Mouse (Mus musculus): Measurements from ENCODE around the gene Dnttip2.
"Not testable (repeated sequence)": the region's sequence is repeated elsewhere in the genome, so short reads cannot be mapped to it uniquely, and the experiment has no call there.

Gene Dnttip2

GRCm38 (mm10) chr3:122289344-122289743 is 15.2 kb downstream of the Dnttip2 start:
- DNase-seq (ENCODE audit: extremely low read depth, low read depth), result not testable (repeated sequence)

GRCm38 (mm10) chr3:122290696-122291095 is 16.5 kb downstream of the Dnttip2 start:
- peak; percentile 85 for DNase-seq (ENCODE audit: extremely low read depth, low read depth)

- DNase-seq (ENCODE audit: extremely low read depth, low read depth), result no peak
Measured at GRCm38 (mm10) chr3:122291828-122292227, 17.6 kb downstream of the Dnttip2 start.

DNA sequence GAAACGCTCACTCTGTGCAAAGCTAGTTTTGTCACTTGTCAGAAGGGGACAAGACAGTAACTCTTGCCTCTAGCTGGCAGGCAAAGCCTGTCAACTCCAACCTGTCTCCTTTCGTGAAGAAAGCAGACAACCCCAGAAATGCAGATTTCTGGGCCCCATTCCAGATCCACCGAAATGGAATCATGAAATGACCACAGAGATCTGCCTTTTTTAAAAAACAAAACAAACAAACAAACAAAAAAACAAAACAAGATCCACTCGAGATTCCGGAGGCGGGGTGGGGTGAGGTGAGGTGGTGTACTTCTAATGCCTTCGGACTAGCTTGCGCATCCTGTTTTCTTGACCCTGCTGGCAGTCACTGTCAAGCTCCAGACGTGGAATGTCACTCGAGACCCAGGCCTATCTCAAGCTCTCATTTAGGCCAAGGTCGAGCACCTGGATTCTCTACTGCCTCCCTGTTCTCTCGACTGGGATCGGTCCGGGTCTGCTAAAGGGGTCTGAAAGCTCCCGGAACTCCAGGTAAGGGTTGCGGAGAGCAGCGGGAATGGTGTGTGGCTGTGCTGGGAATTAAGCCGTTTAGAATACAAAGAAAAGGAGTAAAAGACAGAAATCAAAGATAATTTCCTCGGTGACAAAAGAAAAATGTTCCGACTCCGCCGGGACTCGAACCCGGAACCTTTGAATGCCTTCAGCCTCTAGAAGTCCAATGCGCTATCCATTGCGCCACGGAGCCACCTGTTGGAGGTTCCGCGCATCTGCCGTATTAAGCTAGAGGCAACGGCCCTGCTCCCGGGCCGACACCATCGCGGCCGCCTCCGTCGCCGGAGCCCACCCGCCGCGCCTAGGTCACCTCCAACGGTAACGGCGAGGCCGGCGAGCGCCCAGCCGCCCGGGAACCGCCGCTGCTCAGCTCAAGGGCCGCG is 18.4 kb downstream of the Dnttip2 start:
- DNase-seq (ENCODE audit: extremely low read depth, low read depth), result peak; percentile 59

DNA sequence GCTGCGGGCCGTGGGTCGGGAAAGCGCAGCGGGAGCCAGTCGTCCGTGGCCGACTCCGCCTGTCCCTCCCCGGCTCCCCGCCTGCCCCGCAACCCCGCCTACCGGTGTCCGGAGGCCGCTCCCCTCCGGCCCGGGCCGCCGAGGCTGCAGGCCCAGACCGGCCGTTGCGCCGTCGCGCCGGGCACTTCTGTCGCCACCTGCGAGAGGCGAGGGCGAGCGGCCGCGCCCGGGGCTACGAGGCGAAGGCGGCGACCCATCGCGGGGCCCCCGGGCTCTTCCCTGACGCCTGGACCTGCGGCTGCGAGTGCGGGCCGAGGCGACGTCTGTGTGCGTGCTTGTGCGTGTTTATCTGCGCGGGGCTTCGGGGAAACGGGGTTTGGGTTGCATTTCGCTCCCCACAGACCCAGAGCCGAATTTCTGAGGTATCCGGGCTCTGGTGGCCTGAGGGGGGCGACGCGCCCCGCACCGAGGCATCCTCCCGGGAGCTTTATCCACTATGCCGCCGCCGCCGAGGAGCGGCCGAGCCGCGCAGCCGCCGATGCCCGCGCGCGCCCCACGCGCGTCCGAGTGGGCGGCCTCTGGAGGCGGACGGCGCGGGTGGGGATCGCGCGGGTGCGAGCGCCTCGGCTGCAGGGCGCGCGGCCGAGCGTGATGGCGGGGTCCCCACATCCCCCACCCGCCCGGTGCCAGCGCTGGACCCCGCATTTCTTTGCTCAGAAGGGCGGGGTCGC is 19.2 kb downstream of the Dnttip2 start:
- no peak for DNase-seq (ENCODE audit: extremely low read depth, low read depth)

DNA sequence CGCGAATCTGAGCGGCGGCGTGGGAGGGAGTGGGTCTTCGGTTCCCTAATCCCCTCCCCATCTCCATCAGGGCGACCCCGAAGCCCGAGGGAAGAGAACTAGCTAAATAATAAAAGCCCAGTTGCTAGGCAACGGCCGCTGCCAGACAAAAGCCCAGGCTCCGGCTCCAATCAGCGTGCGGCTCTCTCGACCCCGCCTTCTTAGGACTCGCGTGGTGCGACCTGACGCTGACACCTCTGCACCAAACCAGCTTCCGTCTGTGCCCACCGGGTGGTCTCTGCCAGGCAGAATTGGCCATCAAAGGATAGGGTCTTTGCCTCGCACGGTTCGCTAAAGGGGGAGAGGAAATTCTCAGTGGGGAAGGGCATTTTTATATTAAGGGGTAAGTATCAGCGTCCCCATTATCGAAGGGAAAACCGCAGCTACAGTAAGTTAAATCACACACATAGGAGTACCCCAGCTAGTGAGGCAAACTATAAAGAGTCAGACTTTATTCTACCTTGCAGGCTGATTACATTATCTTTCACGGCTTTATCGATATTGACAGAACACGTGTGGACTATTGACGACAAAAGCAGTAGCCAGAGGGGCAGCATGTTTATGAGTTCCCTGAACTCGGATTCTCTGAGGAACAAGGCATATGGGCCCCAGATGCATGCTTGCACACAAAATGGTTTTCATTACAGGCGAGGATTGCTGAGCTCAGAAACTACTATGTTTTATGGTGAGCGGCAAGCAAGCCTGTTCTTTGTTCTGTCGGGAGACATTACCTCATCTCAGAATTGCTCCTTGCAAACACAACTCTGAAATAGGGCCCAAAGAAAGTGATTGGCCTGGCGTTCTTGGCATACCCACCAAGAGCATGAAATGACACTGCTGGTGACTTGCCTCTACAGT is 20.0 kb downstream of the Dnttip2 start, which contains the start of gene Bcar3:
Gene Bcar3, plus strand, starts transcription at position 183 of the 897 bp plus-strand sequence.
- peak; percentile 88 for DNase-seq (ENCODE audit: extremely low read depth, low read depth)

DNA sequence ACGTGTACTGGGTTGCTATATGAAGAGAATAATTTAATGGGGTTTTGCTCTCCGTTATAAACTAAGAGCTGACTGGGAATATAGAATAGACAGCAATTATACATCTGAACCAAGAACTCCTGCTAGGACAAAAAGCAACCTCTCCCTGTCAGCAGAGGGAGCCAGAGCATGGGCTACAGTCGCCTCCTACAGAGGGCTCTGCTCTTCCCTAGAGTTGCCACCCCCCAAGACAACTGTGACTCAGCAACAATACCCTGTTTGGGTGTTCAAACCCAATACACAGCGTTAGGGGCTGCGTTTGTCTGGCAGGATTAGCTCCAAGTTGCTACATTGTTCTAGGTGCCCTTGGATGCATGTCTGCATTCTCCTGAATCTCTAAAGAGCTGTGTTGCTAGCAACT is 21.3 kb downstream of the Dnttip2 start:
- peak; percentile 84 for DNase-seq (ENCODE audit: extremely low read depth, low read depth)

- no peak for DNase-seq (ENCODE audit: extremely low read depth, low read depth)
Measured at GRCm38 (mm10) chr3:122296979-122297378, 22.8 kb downstream of the Dnttip2 start.

- DNase-seq (ENCODE audit: extremely low read depth, low read depth), result no peak
Measured at GRCm38 (mm10) chr3:122300983-122301919, 27.1 kb downstream of the Dnttip2 start.

GRCm38 (mm10) chr3:122304560-122304959 is 30.4 kb downstream of the Dnttip2 start:
- DNase-seq (ENCODE audit: extremely low read depth, low read depth), result no peak

- no peak for DNase-seq (ENCODE audit: extremely low read depth, low read depth)
Measured at GRCm38 (mm10) chr3:122307894-122308671, 33.9 kb downstream of the Dnttip2 start.

GRCm38 (mm10) chr3:122308981-122309380 is 34.8 kb downstream of the Dnttip2 start:
- no peak for DNase-seq (ENCODE audit: extremely low read depth, low read depth)

- DNase-seq (ENCODE audit: extremely low read depth, low read depth), result peak; percentile 43
Measured at GRCm38 (mm10) chr3:122312078-122312477, 37.9 kb downstream of the Dnttip2 start.

DNA sequence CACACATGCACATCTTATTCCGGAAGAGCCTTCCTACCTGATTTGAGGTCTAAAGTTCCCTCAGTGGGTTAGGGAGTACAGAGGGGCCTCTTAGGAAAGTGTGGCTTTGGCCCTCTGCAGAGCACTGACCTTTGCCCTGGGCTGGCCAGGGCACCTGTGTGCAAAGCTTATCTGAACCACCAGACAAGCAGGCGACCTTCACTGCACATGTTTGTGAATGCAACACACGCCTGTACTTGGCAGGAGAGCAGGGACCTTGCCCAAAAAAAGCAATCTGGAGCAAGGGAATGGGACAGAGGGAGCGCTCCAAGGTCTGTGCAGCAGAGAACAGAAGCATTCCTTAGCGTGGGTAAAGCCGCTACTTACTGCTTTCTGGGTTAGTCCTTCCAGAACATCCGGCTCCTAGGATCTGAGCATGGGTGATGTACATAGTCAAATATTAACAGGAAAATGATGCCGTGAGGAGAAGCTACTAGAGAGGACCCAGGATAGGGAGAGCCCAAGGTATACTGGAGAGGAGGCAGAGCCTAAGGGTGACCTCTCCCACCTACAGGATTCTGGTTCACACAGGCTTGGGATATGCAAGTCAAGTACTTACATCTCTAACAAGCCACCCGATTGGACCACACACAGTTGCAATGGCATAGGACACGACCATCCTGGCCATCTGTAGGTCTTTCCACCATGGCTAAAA is 38.9 kb downstream of the Dnttip2 start:
- DNase-seq (ENCODE audit: extremely low read depth, low read depth), result no peak

- DNase-seq (ENCODE audit: extremely low read depth, low read depth), result no peak
Measured at GRCm38 (mm10) chr3:122313936-122314335, 39.7 kb downstream of the Dnttip2 start.

- DNase-seq (ENCODE audit: extremely low read depth, low read depth), result no peak
Measured at GRCm38 (mm10) chr3:122316621-122317020, 42.4 kb downstream of the Dnttip2 start.

- DNase-seq (ENCODE audit: extremely low read depth, low read depth), result no peak
Measured at GRCm38 (mm10) chr3:122317339-122317738, 43.2 kb downstream of the Dnttip2 start.

GRCm38 (mm10) chr3:122322226-122322625 is 48.0 kb downstream of the Dnttip2 start:
- DNase-seq (ENCODE audit: extremely low read depth, low read depth), result no peak

DNA sequence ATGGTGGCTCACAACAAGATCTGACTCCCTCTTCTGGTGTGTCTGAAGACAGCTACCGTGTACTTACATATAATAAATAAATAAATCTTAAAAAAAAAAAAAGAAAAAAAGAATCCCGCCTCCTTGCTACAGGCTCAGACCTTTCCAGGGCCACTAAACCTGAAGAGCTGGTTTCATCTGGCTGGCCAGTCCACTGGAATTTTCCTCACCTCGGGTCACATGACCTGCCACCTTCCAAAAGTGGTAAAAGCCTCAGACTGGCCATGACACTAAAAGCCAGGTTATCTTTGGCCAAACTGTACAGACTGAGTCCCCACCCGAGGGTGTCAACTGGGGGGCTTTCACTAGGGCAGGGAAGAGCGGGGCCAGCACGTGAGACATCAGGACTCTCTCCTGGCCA is 49.7 kb downstream of the Dnttip2 start:
- no peak for DNase-seq (ENCODE audit: extremely low read depth, low read depth)
